Mouse (Mus musculus) brown adipose tissue, adult 24 weeks (tissue): ENCODE data around the gene 4930430F08Rik. TPM values are rescaled to one million over a fixed set of nuclear protein-coding genes. Genes with fewer than 3 reads are reported as not detected.
"Not testable (repeated sequence)": the region's sequence is repeated elsewhere in the genome, so short reads cannot be mapped to it uniquely, and the experiment has no call there.

Experiments used
- H3K27ac ChIP-seq: fragments of 200-500 bp; replicated peaks from 2 replicates; pipeline ENCODE4 v1.5.1; 2012; ENCODE audit warnings: low read depth, mild to moderate bottlenecking, low read length
- H3K4me1 ChIP-seq: fragments of 200-500 bp; 2 replicates; pipeline ENCODE4 v1.6.1; 2012; ENCODE audit warnings: low read length, mixed read lengths; ENCODE audit not compliant: control insufficient read depth, insufficient read depth, insufficient read length
- H3K4me3 ChIP-seq: fragments of 200-500 bp; 2 replicates; pipeline ENCODE4 v1.5.1; 2012; ENCODE audit warnings: low read depth, mild to moderate bottlenecking, low read length, moderate library complexity; ENCODE audit not compliant: insufficient read depth
- polyA plus RNA-seq: library from polyadenylated mRNA; stranded (reverse); fragments of >200 nt; gene quantifications from 2 replicates; pipeline ENCODE4 v1.2.4, GENCODE M21; 2012; ENCODE audit not compliant: missing spikeins, insufficient read depth, insufficient read length

4930430F08Rik gene
- polyA plus RNA-seq, 1 experiment, result 13.7 TPM

GRCm38 (mm10) chr10:100564112-100564511 is 26.1 kb downstream of the 4930430F08Rik start:
- no peaks in the 10 kb centered on the region for H3K4me1 ChIP-seq
- H3K27ac ChIP-seq, result no peak overlapping the region
- no peak overlapping the region for H3K4me3 ChIP-seq

DNA sequence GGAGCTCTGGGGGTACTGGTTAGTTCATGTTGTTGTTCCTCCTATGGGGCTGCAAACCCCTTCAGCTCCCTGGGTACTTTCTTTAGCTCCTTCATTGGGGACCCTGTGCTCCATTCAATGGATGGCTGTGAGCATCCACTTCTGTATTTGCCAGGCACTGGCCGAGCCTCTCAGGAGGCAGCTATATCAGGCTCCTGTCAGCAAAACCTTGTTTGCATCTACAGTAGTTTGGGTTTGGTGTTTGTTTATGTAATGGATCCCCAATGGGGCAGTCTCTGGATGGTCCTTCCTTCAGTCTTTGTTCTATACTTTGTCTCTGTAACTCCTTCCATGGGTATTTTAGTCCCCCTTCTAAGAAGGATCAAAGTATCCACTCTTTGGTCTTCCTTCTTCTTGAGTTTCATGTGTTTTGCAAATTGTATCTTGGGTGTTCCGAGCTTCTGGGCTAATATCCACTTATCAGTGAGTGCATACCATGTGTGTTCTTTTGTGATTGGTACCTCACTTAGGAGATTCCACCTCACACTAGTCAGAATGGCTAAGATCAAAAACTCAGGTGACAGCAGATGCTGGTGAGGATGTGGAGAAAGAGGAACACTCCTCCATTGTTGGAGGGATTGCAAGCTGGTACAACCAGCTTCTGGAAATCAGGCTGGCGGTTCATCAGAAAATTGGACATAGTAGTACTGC is 29.9 kb downstream of the 4930430F08Rik start:
- H3K27ac ChIP-seq, H3K4me1 ChIP-seq, H3K4me3 ChIP-seq: not testable (repeated sequence)

DNA sequence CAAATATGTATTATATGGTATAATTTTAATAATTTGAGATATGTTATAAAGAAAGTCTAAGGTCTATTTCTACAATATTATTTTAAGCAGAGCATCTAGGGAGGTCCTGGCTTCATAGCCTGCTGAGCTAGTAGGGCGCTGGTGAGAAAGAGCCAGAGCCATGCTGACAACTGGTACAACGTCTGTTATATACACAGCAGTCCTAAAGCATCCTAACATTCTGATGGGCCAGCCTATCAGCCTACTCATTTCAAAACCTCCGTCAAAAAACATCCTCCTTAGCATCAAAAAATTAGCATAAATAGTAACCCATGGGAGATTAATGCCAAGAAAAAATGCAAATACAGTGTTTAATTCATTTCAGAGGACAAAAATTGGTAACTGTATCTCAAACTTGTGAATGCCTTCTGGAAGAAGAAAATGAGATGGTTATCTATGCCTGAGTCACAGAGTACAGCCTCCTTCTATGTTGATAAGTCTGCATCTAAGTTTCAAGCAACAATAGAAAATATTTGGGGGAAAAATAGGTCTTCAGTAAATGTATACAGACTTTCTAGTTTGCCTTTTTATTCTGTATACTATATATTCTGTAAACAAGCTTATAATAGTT is 33.6 kb downstream of the 4930430F08Rik start:
- H3K4me1 ChIP-seq, result no peaks in the 10 kb centered on the region
- H3K4me3 ChIP-seq, result no peak overlapping the region
- H3K27ac ChIP-seq, result no peak overlapping the region

GRCm38 (mm10) chr10:100524499-100525390 is 65.5 kb downstream of the 4930430F08Rik start:
- H3K27ac ChIP-seq, result no peak overlapping the region
- no peaks in the 10 kb centered on the region for H3K4me1 ChIP-seq
- no peak overlapping the region for H3K4me3 ChIP-seq

GRCm38 (mm10) chr10:100522330-100522729 is 67.9 kb downstream of the 4930430F08Rik start:
- Histone ChIP-seq H3K27ac (no peak overlapping the region), H3K4me3 (no peak overlapping the region), H3K4me1 (no peaks in the 10 kb centered on the region)

Other genes with a start within 250 kb of the 4930430F08Rik start
- not detected in 2 replicates for gene Gm4302, start 249.6 kb downstream of the 4930430F08Rik start, polyA plus RNA-seq
- not detected in 2 replicates for gene Gm4303, start 244.5 kb downstream of the 4930430F08Rik start, polyA plus RNA-seq
- not detected in 2 replicates for gene Gm4305, start 239.3 kb downstream of the 4930430F08Rik start, polyA plus RNA-seq
- gene Gm4307, start 229.1 kb downstream of the 4930430F08Rik start, polyA plus RNA-seq, result not detected in 2 replicates
- gene Gm4312, start 207.9 kb downstream of the 4930430F08Rik start, polyA plus RNA-seq, result not detected in 2 replicates
- gene Tmtc3, start 103.1 kb downstream of the 4930430F08Rik start, polyA plus RNA-seq, result 7.9 and 8.3 TPM in 2 replicates
- 2.0 and 3.8 TPM in 2 replicates for gene Cep290, start 102.9 kb downstream of the 4930430F08Rik start, polyA plus RNA-seq
- not detected in 2 replicates for gene 1700017N19Rik, start 61 bp upstream of the 4930430F08Rik start, polyA plus RNA-seq